Mouse (Mus musculus) testis, adult 2 months (tissue): Measurements from ENCODE around the gene AU015836. TPM values are rescaled to one million over a fixed set of nuclear protein-coding genes. Genes with fewer than 3 reads are reported as not detected.
"Not testable (repeated sequence)": the region's sequence is repeated elsewhere in the genome, so short reads cannot be mapped to it uniquely, and the experiment has no call there.

Experiments
- H3K27ac ChIP-seq: fragments of 200-500 bp; 2 replicates; pipeline ENCODE4 v1.5.1; 2012; ENCODE audit warnings: low read depth, low read length; ENCODE audit not compliant: control insufficient read depth, insufficient read depth
- H3K27me3 ChIP-seq: fragments of 200-500 bp; 2 replicates; pipeline ENCODE4 v1.6.1; 2012; ENCODE audit warnings: mild to moderate bottlenecking, low read length, moderate library complexity; ENCODE audit not compliant: control insufficient read depth, insufficient read depth
- H3K36me3 ChIP-seq: fragments of 200-500 bp; 2 replicates; pipeline ENCODE4 v1.6.1; 2012; ENCODE audit warnings: mild to moderate bottlenecking, low read length; ENCODE audit not compliant: control insufficient read depth, insufficient read depth
- H3K4me1 ChIP-seq: fragments of 200-500 bp; 2 replicates; pipeline ENCODE4 v1.6.1; 2012; ENCODE audit warnings: low read length; ENCODE audit not compliant: control insufficient read depth, insufficient read depth
- H3K4me3 ChIP-seq: fragments of 200-500 bp; 2 replicates; pipeline ENCODE4 v1.5.1; 2012; ENCODE audit warnings: low read depth, mild to moderate bottlenecking, low read length, moderate library complexity, mixed read lengths; ENCODE audit not compliant: control insufficient read depth
- CTCF ChIP-seq: fragments of 200-500 bp; IDR thresholded peaks from 2 replicates; pipeline ENCODE4 v1.5.1; 2012; ENCODE audit warnings: low read depth, mild to moderate bottlenecking, inconsistent platforms, low read length, moderate library complexity; ENCODE audit not compliant: control insufficient read depth, insufficient read depth, insufficient replicate concordance
- POLR2A ChIP-seq: fragments of 200-500 bp; IDR thresholded peaks from 2 replicates; pipeline ENCODE4 v1.6.1; 2012; ENCODE audit warnings: low read depth, mild to moderate bottlenecking, inconsistent platforms, low read length, moderate library complexity; ENCODE audit not compliant: control insufficient read depth
- polyA plus RNA-seq: library from polyadenylated mRNA; depleted of rRNA; stranded (reverse); fragments of >200 nt; gene quantifications from 2 replicates; pipeline ENCODE4 v1.2.3, GENCODE M21; 2012

Gene AU015836
- polyA plus RNA-seq, 1 experiment = 15.0 TPM

DNA sequence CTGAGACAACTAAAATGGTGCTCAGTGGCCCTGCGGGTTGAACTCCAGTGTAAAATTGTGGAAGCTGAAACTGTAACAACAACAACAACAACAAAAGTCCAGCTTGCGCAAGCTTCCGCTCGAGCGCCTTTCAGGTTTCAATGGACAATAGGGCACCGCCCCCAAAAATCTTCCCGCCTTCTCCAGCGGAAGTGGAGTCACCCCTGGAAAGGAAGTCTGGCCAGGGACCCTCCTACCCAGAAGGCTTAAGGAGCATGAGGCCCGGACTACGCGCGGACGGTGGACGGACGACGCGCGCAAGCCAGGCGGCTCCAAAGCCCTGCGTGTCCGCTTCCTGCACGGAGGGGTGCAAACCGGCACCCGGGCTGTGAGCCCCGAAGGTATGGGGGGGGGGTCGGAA, 11.9 kb downstream of the AU015836 start:
- Histone ChIP-seq H3K4me1 (no peaks in the 10 kb centered on the region; the same call in 1 of the 2 replicates), H3K36me3 (no peaks in the 10 kb centered on the region), H3K27ac (peak overlapping the region; percentile 21; the same call in 1 of the 2 replicates), H3K4me3 (peak overlapping the region; percentile 63), H3K27me3 (no peaks in the 10 kb centered on the region)
- TF ChIP-seq CTCF (no peak), POLR2A (no peak)

GRCm38 (mm10) chrX:93982193-93982592, 13.7 kb downstream of the AU015836 start:
- no peak for TF ChIP-seq POLR2A
- no peak for TF ChIP-seq CTCF
- Histone ChIP-seq H3K27me3 (no peaks in the 10 kb centered on the region), H3K27ac (no peak overlapping the region), H3K4me3 (no peak overlapping the region), H3K4me1 (no peaks in the 10 kb centered on the region; the same call in 1 of the 2 replicates), H3K36me3 (no peaks in the 10 kb centered on the region)

- H3K27me3 ChIP-seq, H3K36me3 ChIP-seq, H3K27ac ChIP-seq, H3K4me3 ChIP-seq, H3K4me1 ChIP-seq: not testable (repeated sequence)
Observed at GRCm38 (mm10) chrX:93985096-93985495, 16.6 kb downstream of the AU015836 start.

DNA sequence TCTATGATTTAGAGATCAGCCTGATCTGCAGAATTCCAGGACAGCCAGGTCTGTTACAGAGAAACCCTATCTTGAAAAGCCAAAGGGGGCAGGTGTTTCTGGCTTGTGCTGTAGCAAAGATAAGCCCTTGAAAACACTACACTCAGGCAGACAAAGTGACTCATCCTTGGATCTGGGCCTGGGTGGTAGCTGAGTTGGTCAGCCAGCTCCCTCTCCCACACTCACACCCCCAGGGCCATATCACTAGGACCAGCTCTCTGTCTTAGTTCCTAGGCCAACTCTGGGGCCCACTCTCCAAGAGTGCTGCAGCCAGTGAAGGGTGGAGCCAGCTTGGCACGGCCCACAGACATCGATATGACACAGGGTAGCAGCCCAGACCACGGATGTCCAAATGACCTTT, 38.5 kb downstream of the AU015836 start:
- H3K27me3 ChIP-seq = no peaks in the 10 kb centered on the region
- no peak overlapping the region for H3K4me3 ChIP-seq
- TF ChIP-seq POLR2A = no peak
- TF ChIP-seq CTCF = no peak
- no peaks in the 10 kb centered on the region for H3K36me3 ChIP-seq
- H3K27ac ChIP-seq = no peak overlapping the region
- H3K4me1 ChIP-seq = no peaks in the 10 kb centered on the region; the same call in 1 of the 2 replicates

DNA sequence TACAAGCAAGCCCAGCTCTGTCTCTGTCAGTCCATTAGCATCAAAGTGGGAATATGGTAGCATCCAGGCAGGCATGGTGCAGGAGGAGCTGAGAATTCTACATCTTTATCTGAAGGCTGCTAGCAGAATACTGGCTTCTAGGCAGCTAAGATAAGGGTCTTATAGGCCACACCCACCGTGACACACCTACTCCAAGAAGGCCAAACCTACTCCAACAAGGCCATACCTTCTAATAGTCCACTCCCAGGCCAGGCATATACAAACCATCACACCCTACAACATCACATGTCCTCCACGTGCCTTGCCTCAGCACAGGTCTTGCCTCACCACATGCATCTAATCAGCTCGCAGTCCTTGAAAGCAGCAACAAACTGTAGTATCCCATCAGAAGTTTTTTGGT, 41.0 kb downstream of the AU015836 start:
- Histone ChIP-seq H3K36me3 (no peaks in the 10 kb centered on the region), H3K27me3 (no peaks in the 10 kb centered on the region), H3K4me3 (no peak overlapping the region), H3K4me1 (peaks cover 2% of the 10 kb centered on the region; the same call in 1 of the 2 replicates), H3K27ac (no peak overlapping the region)
- TF ChIP-seq CTCF (no peak), POLR2A (no peak)

DNA sequence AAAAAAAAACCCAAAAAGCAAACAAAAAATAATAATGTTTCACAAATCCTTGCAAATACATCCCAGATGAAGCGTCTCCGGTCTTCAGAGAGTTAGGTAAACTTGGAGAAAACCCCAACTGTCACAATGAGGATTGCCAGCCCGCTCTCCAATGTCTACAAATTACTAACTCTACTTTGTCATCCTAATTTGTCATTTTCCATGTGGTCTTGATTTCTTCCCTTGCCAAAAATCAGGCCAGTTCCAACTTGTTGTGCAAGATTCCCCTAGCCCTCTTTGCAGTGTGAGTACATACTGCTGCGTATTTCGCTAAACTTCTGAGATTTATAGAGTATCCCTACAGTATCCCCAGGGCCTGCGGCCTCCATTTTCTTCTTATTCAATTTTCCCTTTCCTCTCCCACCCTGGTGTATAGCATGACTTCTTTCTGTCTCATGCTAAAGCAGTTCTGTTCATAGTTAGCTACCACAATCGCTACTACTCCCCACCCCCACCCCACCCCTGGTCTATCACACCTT, 43.3 kb downstream of the AU015836 start:
- no peaks in the 10 kb centered on the region for H3K36me3 ChIP-seq
- H3K4me1 ChIP-seq = peaks cover 2% of the 10 kb centered on the region; the same call in 1 of the 2 replicates
- H3K27ac ChIP-seq = no peak overlapping the region
- H3K27me3 ChIP-seq = no peaks in the 10 kb centered on the region
- no peak overlapping the region for H3K4me3 ChIP-seq
- TF ChIP-seq POLR2A (no peak), CTCF (no peak)

GRCm38 (mm10) chrX:94012479-94013167, 44.2 kb downstream of the AU015836 start:
- H3K27ac ChIP-seq = peak overlapping the region; percentile 62

GRCm38 (mm10) chrX:94016891-94017290, 48.4 kb downstream of the AU015836 start:
- no peaks in the 10 kb centered on the region for H3K27me3 ChIP-seq
- H3K4me3 ChIP-seq = no peak overlapping the region
- H3K36me3 ChIP-seq = no peaks in the 10 kb centered on the region
- no peak overlapping the region for H3K27ac ChIP-seq
- peaks cover 2% of the 10 kb centered on the region; the same call in 1 of the 2 replicates for H3K4me1 ChIP-seq
- TF ChIP-seq CTCF (no peak), POLR2A (no peak)

More at GRCm38 (mm10) chrX:94012479-94013167, 44.2 kb downstream of the AU015836 start:
- no peaks in the 10 kb centered on the region for H3K27me3 ChIP-seq
- TF ChIP-seq POLR2A = no peak
- no peak for TF ChIP-seq CTCF
- H3K4me3 ChIP-seq = no peak overlapping the region
- H3K4me1 ChIP-seq = peaks cover 2% of the 10 kb centered on the region; the same call in 1 of the 2 replicates
- no peaks in the 10 kb centered on the region for H3K36me3 ChIP-seq
